Mouse (Mus musculus) G1E-ER4 (cell line): ENCODE measurements around the gene Herc2. TPM values are rescaled to one million over a fixed set of nuclear protein-coding genes. Genes with fewer than 3 reads are reported as not detected.

Experiments
- GATA1 ChIP-seq: IDR thresholded peaks from one replicate; pipeline ENCODE4 v1.8.0; 2012; ENCODE audit warnings: low read length, inconsistent platforms
- polyA plus RNA-seq: library from polyadenylated mRNA; stranded (reverse); fragments of >175 nt; gene quantifications from 2 replicates; pipeline ENCODE4 v1.2.3, GENCODE M21; 2012

The Herc2 gene
- polyA plus RNA-seq = 6.8 and 7.1 TPM in 2 replicates

DNA sequence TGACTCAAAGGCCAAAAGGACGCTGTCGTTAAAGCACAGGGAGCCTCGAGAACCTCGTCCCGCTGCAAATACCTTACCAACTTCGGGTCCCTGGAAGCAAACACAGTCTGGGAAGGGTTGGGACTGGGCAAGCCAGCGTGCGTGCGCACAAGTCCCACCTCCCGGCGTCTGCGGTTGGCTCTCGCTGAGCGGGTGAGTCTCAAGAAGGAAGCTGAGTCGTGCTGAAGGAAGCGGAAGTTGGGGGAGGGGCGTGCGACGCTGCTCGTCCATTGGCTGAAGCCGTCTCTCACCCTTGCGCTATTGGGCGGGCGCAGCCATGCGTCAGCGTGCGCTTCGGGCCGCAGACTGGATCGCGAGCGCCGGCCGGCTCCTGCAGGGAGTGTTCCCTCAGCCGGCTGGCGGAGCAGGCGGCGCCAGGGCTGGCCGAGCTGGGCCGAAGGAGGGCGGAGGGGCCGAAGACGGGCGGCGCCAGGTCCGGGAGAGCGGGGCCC is at the start of gene Herc2:
Gene Herc2, plus strand, starts transcription at position 366 of the 491 bp plus-strand sequence.
- no peak for TF ChIP-seq GATA1

DNA sequence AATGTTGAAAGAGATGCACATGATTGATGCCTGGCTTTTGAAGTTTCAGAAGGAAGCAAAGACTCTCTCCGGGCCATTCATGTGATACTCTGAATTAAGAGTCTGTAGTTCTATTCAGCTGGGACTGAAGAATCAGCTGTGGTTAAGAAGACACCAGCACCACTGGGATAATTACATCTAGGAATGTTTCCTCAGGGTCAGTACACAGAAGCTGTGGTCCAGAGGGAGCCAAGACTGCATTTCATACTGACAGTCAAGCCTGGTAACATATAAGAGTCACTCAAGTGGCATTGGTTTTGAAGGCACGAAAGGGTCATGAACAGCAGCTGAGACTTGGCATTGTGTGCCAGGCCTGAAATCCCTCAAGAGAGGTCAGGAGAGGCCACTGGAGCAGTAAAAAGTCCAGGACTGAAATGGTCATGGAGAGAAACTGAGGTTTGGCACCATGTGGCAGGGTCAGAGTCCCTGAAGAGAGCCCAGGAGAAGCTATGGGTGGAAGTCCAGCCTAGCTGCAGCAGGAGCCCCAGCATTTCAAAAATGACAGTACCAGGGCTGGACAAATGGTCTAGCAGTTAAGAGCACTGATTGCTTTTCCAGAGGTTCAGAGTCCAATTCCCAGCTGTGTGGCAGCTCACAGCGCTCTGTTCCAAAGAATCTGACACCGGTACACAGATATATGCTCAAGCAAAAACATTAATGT is 39.5 kb upstream of the Herc2 start:
- TF ChIP-seq GATA1 = no peak

- no peak for TF ChIP-seq GATA1
Observed at GRCm38 (mm10) chr7:56011018-56011333, 39.0 kb upstream of the Herc2 start.

- TF ChIP-seq GATA1 = no peak
Observed at GRCm38 (mm10) chr7:56013261-56014001, 36.6 kb upstream of the Herc2 start.

GRCm38 (mm10) chr7:56015172-56015571 is 34.8 kb upstream of the Herc2 start:
- peak; percentile 93 for TF ChIP-seq GATA1

DNA sequence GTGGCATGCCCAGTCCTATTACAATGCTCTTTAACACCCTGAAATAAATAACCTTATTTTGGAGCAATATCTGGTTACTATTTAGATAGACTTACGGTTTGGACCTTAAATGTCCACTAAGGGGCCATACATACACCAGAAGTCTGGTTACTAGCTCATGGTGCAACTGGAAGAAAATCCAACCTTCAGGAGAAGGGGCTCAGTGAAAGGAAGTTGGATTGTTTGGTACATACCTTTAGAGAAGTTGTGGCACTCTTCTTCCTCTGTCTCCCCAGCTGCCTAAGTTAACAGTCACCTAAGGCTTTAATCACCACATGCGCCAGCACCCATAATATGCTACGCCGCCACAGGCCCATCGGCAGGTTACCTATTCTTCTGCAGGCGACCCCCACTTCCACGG is 34.2 kb upstream of the Herc2 start:
- TF ChIP-seq GATA1 = no peak

DNA sequence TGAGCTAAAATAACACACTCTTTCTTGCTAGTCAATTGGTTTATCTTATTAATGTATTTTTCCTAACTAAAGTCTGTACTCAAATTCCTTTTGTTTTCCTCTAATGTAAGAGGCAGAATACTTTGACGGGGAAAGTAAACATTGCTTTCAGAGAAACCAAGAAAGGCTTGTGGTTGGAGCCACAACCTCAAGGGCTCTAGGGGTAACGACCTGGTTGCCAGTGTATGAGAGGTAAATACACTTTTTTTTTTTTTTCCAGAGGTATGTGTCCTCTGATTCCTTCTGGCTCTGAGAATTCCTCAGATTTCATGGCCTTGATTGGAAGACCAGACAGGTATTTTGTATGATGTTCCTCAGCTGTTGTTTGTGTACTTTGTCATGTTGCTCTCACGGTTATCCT is 32.2 kb upstream of the Herc2 start:
- no peak for TF ChIP-seq GATA1

GRCm38 (mm10) chr7:56018446-56018971 is 31.5 kb upstream of the Herc2 start:
- no peak for TF ChIP-seq GATA1

DNA sequence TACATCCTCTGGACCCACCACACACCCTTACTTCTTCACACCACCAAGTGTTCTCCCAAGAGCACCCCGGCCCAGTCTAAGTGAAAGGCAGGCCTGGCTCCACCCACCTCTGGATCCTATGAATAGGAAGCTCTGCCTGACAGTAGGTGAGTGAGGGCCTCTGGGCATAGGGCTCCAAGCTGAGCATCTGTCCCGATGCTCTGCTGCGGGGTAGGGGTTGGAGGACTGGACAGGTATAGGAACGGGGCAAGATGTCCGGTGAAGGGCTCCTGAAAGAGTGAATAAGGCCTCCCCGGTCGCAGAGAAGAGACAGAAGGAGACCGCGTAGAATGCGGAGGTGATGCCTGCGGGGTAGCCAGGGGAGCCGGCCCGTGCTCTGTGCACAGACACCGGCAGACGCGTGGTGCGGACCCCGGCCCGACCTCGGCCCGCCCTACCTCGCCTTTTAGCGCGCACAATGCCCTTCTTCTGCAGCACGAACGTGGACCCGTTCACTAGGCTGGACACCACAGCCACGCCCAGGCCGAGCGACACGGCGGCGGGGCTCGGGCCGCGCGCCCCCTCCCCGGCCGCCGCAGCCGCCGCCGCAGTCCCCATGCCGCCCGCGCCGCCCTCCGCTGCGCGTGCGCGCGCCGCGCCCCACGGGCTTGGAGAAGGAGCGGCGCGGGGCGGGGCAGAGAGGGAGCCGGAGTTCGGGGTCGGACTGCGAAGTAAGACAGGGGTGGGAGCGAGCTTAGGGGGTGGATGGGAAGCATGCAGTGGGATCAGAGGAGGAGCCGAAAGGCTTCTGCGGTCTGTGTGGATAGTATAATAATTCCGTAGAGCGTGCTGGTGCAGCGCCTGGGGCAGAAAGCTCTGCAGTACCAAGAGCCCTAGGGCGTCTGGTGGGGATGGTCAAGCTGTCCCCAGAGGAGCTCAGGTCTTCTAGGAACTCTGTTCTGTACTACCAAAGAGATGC is 30.7 kb upstream of the Herc2 start:
- no peak for TF ChIP-seq GATA1

DNA sequence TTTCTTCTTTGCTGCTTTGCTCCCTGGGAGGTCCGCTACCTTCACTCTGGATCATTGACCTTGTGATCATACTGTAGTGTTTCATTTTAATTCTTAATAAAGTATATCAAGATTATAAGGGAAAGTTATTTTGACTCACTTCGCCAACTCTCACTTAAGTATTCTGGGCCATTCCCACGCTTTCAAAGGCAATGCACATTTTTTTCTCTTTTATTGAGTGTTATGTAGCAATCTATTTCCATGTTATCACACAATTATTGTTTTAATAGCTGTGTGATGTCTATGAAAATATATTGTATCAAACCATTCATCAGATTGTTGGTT is 30.1 kb upstream of the Herc2 start, which contains the start of gene Nipa1:
Gene Nipa1, minus strand, starts transcription at position 25 of the 324 bp plus-strand sequence.
- no peak for TF ChIP-seq GATA1

GRCm38 (mm10) chr7:56023586-56023985 is 26.4 kb upstream of the Herc2 start:
- no peak for TF ChIP-seq GATA1

DNA sequence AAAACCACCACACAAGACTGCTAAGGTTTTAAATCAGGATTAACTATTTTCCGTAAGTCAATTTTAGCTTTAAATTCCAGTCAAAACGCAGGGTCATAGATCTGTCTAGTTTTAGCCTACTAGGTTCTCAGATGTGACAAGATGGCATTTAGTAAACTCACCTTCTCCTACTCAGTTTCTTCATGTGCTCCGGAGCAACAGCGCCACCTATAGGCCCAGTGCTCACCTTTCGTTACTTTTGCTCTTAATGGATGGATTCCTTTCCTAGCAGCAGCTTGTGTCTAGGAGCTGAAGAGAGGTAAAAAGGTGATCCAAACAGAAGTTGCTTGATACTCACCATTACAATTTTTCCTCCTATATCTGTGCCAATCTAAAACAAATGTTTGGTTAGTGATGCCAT is 7.6 kb upstream of the Herc2 start:
- TF ChIP-seq GATA1 = no peak

- TF ChIP-seq GATA1 = peak; percentile 69
Observed at GRCm38 (mm10) chr7:56043577-56044266, 6.3 kb upstream of the Herc2 start.

DNA sequence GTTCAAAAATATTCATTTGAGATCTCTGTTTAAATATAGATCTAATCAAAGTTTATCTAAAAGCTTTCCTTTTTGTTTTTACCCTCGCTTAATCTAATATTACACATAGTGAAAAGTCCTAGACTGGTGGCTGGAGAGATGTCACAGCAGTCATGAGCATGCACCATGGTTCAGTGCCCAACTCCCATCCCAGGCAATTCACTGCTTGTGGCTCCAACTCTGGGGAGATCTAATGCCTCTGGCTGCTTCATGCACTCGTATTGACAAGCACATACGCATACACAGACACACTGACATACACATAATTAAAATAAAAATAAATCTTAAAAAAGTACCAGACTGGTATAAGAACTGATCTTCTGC is 5.7 kb upstream of the Herc2 start:
- no peak for TF ChIP-seq GATA1

DNA sequence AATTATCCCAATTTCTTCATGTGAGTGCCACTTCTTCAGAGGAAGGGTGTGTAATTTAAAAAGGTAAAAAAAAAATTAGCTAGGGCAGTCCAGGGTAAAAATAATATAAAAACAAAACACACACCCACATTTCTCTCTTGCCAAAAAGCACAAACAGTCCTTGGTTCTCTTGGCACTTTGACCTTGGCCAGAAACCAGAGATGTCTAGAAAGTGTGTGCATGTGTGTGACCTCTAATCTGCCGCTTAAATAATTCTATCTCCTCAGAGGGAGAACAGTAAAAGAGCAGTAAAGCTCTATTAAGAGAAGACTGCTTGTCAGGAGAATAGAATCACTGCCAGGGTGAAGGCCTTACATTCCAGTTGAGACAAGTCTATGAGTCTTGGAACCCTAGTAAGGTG is 2.8 kb upstream of the Herc2 start:
- no peak for TF ChIP-seq GATA1
